Mouse (Mus musculus) skeletal muscle tissue, postnatal 0 days (tissue): ENCODE data around the gene Smim24. TPM values are rescaled to one million over a fixed set of nuclear protein-coding genes. Genes with fewer than 3 reads are reported as not detected.

ENCODE experiments used
- microRNA-seq, 2 experiments: library from miRNA; unstranded; fragments of <30 nt; microRNA quantifications; one replicate each; pipeline ENCODE4; 2016
- polyA plus RNA-seq: library from polyadenylated mRNA; unstranded; fragments of >200 nt; fragmentation: Nextera tagmentation; extraction: Ambion mirVana; gene quantifications from 2 replicates; pipeline ENCODE4 v1.2.1, GENCODE M21; 2015

Smim24 gene
- polyA plus RNA-seq = 1.0 and 1.6 TPM in 2 replicates

DNA sequence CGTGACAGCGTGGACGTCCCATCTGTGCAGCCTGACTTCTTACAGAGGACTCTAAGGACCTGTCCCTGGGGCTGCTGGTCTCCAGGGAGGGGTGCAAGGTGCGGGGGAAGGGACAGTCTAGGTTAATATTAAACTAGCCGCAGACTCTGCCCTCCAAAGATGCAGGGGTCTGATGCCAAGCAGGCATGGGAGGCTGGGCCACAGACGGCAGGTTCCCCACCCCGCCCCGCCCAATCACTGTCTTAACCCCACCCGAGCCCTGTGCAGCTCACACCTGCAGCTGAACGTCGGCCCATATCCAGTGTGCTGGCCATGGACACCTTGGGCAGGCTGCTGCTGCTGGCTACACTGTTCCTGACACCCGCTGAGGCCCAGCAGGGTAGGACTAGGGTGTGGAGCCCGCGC lies at the start of gene Smim24:
Smim24 (plus strand) TSS at position 271 of the 405 bp plus-strand sequence.

GRCm38 (mm10) chr10:81350351-81351063 lies 42.3 kb upstream of the Smim24 start, which contains the start of gene Hmg20b:
Gene Hmg20b (minus strand): TSS chr10:81350480.

GRCm38 (mm10) chr10:81356991-81357844 lies 35.6 kb upstream of the Smim24 start, which contains the start of gene Mfsd12:
Gene Mfsd12 (plus strand): TSS chr10:81357491.

GRCm38 (mm10) chr10:81365672-81366476 lies 27.0 kb upstream of the Smim24 start, which contains the start of gene 4930404N11Rik:
Gene 4930404N11Rik (minus strand): TSS chr10:81365816.

GRCm38 (mm10) chr10:81377793-81378552 lies 14.9 kb upstream of the Smim24 start, which contains the start of gene Fzr1:
Gene Fzr1 (minus strand): TSS chr10:81378516.

GRCm38 (mm10) chr10:81383802-81384604 lies 8.8 kb upstream of the Smim24 start, which contains the start of the genes Dohh and Gm48551:
Gene Dohh (plus strand): TSS chr10:81384428.
Gene Gm48551 (plus strand): TSS chr10:81384466.

DNA sequence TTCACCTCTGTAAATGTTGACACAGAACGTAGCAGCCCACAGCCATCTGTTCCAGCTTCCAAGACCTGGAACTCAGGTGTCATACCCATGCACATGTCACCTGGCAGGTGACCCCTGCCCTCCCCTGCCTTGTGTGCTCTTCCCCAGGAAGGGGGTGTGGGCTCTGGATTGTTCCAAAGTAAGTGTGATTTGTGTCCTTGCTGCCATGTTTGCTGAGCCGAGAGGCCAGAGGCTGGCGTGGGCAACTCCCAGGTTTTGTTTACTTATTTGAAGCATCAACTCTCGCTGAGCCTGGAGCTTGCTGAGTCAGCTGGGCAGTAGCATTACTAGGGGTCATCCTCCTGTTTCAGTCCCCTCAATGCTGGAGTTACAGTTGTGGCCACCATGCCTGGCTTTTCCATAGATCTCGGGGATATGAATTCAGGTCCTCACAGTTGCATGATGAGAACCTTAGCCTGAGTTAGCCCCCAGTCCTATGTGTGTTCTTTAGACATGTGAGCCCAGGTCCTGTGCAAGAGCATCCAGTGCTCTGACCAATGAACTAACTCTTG lies 4.3 kb upstream of the Smim24 start, which contains the start of gene Gm48552:
Gm48552 (plus strand) TSS at position 501 of the 551 bp plus-strand sequence.

Small RNAs within 50 kb of the gene (microRNA-seq; reads per million reads assigned to microRNA genes)
- 1.0 to 1.1 reads per million in 2 experiments for gene Mir1191b
- gene Mir6913 = 0 to 0.21 reads per million in 2 experiments

Other genes with a start within 250 kb of the Smim24 start
- gene Pias4, start 225.1 kb upstream of the Smim24 start, polyA plus RNA-seq = 20.9 and 22.3 TPM in 2 replicates
- gene Eef2, start 216.4 kb upstream of the Smim24 start, polyA plus RNA-seq = 392 and 402 TPM in 2 replicates
- gene Dapk3, start 210.0 kb upstream of the Smim24 start, polyA plus RNA-seq = 44.3 and 52.5 TPM in 2 replicates
- gene 4930442H23Rik, start 209.2 kb upstream of the Smim24 start, polyA plus RNA-seq = not detected in 2 replicates
- gene Nmrk2, start 191.0 kb upstream of the Smim24 start, polyA plus RNA-seq = 2.9 and 4.7 TPM in 2 replicates
- 0.26 and 0.45 TPM in 2 replicates for gene Atcay, start 162.2 kb upstream of the Smim24 start, polyA plus RNA-seq
- gene Zfr2, start 159.9 kb upstream of the Smim24 start, polyA plus RNA-seq = 2.3 and 2.5 TPM in 2 replicates
- gene Matk, start 140.1 kb upstream of the Smim24 start, polyA plus RNA-seq = 0.65 and 0.90 TPM in 2 replicates
- gene Mrpl54, start 126.1 kb upstream of the Smim24 start, polyA plus RNA-seq = 201 and 207 TPM in 2 replicates
- gene Apba3, start 126.1 kb upstream of the Smim24 start, polyA plus RNA-seq = 50.7 and 53.6 TPM in 2 replicates
- gene Tjp3, start 101.5 kb upstream of the Smim24 start, polyA plus RNA-seq = 0.47 and 0.58 TPM in 2 replicates
- gene Pip5k1c, start 100.1 kb upstream of the Smim24 start, polyA plus RNA-seq = 15.1 and 16.0 TPM in 2 replicates
- 11.0 and 15.5 TPM in 2 replicates for gene Cactin, start 71.9 kb upstream of the Smim24 start, polyA plus RNA-seq
- gene Tbxa2r, start 64.3 kb upstream of the Smim24 start, polyA plus RNA-seq = 7.3 and 7.8 TPM in 2 replicates
- 0.11 and 0.13 TPM in 2 replicates for gene Gipc3, start 49.8 kb upstream of the Smim24 start, polyA plus RNA-seq
- gene Hmg20b, start 42.6 kb upstream of the Smim24 start, polyA plus RNA-seq = 38.4 and 47.5 TPM in 2 replicates
- 5.9 and 8.0 TPM in 2 replicates for gene Mfsd12, start 35.6 kb upstream of the Smim24 start, polyA plus RNA-seq
- 0.27 and 0.37 TPM in 2 replicates for gene 4930404N11Rik, start 27.2 kb upstream of the Smim24 start, polyA plus RNA-seq
- 35.3 and 36.5 TPM in 2 replicates for gene Fzr1, start 14.5 kb upstream of the Smim24 start, polyA plus RNA-seq
- 70.2 and 72.8 TPM in 2 replicates for gene Dohh, start 8.6 kb upstream of the Smim24 start, polyA plus RNA-seq
- gene Gm48551, start 8.6 kb upstream of the Smim24 start, polyA plus RNA-seq = 1.2 and 1.4 TPM in 2 replicates
- gene Gm48552, start 4.0 kb upstream of the Smim24 start, polyA plus RNA-seq = 0.24 TPM in 2 replicates
- gene Nfic, start 62.6 kb downstream of the Smim24 start, polyA plus RNA-seq = 130 and 133 TPM in 2 replicates
- gene Celf5, start 89.7 kb downstream of the Smim24 start, polyA plus RNA-seq = 0.09 TPM in 1 of 2 replicates, not detected in the other
- gene Ncln, start 103.3 kb downstream of the Smim24 start, polyA plus RNA-seq = 36.0 and 36.4 TPM in 2 replicates
- gene S1pr4, start 107.1 kb downstream of the Smim24 start, polyA plus RNA-seq = 0.66 and 0.81 TPM in 2 replicates
- 1.3 and 2.6 TPM in 2 replicates for gene Gna15, start 131.2 kb downstream of the Smim24 start, polyA plus RNA-seq
- 44.8 and 48.0 TPM in 2 replicates for gene Gna11, start 152.1 kb downstream of the Smim24 start, polyA plus RNA-seq
- 684 and 719 TPM in 2 replicates for gene Aes, start 166.4 kb downstream of the Smim24 start, polyA plus RNA-seq
- 7.1 and 9.1 TPM in 2 replicates for gene Tle2, start 181.5 kb downstream of the Smim24 start, polyA plus RNA-seq
- 7.7 and 8.7 TPM in 2 replicates for gene Tle6, start 208.0 kb downstream of the Smim24 start, polyA plus RNA-seq
- 0.55 and 0.58 TPM in 2 replicates for gene BC025920, start 213.2 kb downstream of the Smim24 start, polyA plus RNA-seq
- gene Sirt6, start 234.7 kb downstream of the Smim24 start, polyA plus RNA-seq = 12.5 and 14.1 TPM in 2 replicates
- gene Ankrd24, start 235.5 kb downstream of the Smim24 start, polyA plus RNA-seq = 8.3 and 9.4 TPM in 2 replicates